Mouse (Mus musculus) Muller cell, postnatal 12 days (primary cell): ENCODE measurements around the gene Cutal.

Experiments used
- DNase-seq: peaks from one replicate; pipeline ENCODE4 v3.0.0-alpha.2; 2015; ENCODE audit errors: inconsistent ontology term

Cutal gene

GRCm38 (mm10) chr2:34915103-34915502 is 40.9 kb downstream of the Cutal start:
- DNase-seq, result no peak

GRCm38 (mm10) chr2:34920144-34920543 is 45.9 kb downstream of the Cutal start:
- DNase-seq, result no peak

DNA sequence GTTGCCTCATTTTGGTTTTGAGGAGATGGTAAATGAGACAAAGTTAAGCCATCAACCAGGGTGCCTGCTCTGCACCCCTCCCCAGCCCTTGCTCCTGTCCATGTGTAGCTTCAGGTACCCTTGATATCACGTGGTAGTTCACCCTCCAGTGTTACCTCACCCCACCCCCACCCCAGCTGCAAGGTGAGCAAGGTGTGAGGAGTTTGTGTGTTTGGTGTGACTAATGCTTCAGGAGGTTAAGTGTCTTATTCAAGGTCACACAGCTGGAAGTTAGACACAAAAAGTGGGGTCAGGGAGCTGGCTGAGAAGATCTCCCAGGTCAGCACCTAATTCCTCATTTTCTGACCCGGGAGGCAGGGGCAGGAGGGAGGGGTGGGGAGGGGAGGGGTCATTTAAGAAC is 48.5 kb downstream of the Cutal start:
- no peak for DNase-seq

GRCm38 (mm10) chr2:34927320-34927719 is 53.1 kb downstream of the Cutal start:
- no peak for DNase-seq

- no peak for DNase-seq
Measured at GRCm38 (mm10) chr2:34937460-34937859, 63.3 kb downstream of the Cutal start.

DNA sequence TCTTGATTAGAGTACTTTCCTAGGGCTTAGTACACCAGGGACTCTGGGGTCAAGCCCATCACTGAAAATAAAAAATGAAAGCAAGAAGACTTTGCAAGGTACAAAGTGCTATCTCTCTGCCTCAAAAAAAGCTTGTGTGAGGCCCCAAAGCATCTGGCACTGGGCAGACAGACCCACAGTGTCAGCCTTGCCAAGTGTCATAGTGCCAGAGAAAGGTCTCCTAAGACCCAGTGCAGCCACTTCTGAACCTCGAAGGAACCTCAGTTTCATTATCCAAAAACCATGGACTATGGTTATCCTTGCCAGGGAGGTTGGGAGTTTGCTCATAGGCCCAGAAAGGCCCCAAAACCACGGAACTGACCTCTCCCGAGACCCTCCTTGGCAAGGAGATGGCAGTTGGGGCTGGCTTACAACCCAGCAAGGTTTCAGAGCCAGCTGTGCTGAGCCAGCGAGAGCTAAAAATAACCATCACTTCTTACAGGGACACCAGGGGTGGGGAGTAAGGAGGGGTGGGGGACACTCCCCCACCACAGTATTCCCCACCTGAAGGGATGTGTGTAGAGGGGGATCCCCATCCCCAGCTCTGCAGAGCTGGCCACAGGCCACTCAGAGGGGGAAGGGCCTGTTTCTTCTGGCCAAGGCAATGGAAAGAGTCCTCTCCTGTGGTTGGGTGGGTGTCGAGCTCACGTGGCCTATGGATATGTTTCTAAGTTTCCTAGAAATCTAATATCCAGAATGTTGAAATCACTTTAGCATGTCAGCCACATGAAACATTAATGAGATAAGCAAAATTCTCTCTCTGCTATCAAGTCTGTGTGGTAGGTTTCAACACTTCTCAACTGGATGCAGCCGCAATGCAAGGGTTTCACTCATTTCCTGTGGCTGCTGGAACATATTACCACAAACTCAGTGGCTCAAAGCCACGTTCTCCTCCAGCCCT is 64.3 kb downstream of the Cutal start:
- DNase-seq, result peak; percentile 36

DNA sequence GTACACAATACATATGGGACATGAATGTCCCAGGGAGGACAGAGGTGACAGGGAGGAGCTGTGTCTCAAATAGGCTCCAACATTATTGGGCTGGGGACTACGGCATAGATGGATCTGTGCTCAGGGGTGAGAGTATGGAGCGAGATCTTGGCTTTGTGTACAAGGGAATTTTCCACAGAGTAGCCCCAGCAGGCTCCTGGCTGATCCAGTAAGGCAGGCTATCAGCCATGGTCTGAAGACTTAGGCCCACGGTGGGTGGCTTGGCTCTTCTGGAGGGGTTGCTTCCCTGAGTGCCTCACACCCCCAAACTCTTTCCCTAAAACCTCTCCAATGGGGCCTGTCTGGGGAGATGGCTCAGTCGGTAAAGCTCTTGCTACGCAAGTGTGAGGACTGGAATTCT is 66.0 kb downstream of the Cutal start:
- DNase-seq, result no peak

GRCm38 (mm10) chr2:34941061-34941675 is 67.0 kb downstream of the Cutal start:
- no peak for DNase-seq
